Mouse (Mus musculus) monocyte, adult 2 months (primary cell): ENCODE results near the gene Insrr.

Source experiments
- DNase-seq, 2 experiments: peaks; one replicate each; pipeline ENCODE4 v3.0.0; 2022; ENCODE audit warnings: low spot score in 2 of 2, low read depth in 1 of 2

Insrr gene

GRCm38 (mm10) chr3:87796736-87797334 lies at the start of gene Insrr:
Gene Insrr, plus strand, starts transcription at chr3:87796951.
- no peak for DNase-seq

- no peak for DNase-seq
These were observed 48.3 kb upstream of the Insrr start, which contains the start of gene Lrrc71 for GRCm38 (mm10) chr3:87748431-87748830. Gene Lrrc71, minus strand, starts transcription at chr3:87748625.

GRCm38 (mm10) chr3:87749036-87749435 lies 47.7 kb upstream of the Insrr start:
- DNase-seq: no peak

GRCm38 (mm10) chr3:87749977-87750376 lies 46.8 kb upstream of the Insrr start:
- DNase-seq: no peak

GRCm38 (mm10) chr3:87752567-87752966 lies 44.2 kb upstream of the Insrr start:
- DNase-seq: no peak

- no peak for DNase-seq
These were observed 42.9 kb upstream of the Insrr start for GRCm38 (mm10) chr3:87753829-87754228.

GRCm38 (mm10) chr3:87755964-87756363 lies 40.8 kb upstream of the Insrr start:
- DNase-seq: peak; percentile 13 to 47

- no peak for DNase-seq
These were observed 40.3 kb upstream of the Insrr start for GRCm38 (mm10) chr3:87756488-87756887.

GRCm38 (mm10) chr3:87758641-87759040 lies 38.1 kb upstream of the Insrr start:
- DNase-seq: no peak

GRCm38 (mm10) chr3:87761408-87762375 lies 35.1 kb upstream of the Insrr start:
- DNase-seq: no peak

- no peak for DNase-seq
These were observed 33.5 kb upstream of the Insrr start for GRCm38 (mm10) chr3:87763202-87763601.

- DNase-seq: no peak
These were observed 33.0 kb upstream of the Insrr start for GRCm38 (mm10) chr3:87763683-87764289.

GRCm38 (mm10) chr3:87764506-87764905 lies 32.2 kb upstream of the Insrr start:
- no peak for DNase-seq

- DNase-seq: no peak
These were observed 31.7 kb upstream of the Insrr start for GRCm38 (mm10) chr3:87765091-87765490.

- no peak for DNase-seq
These were observed 31.0 kb upstream of the Insrr start for GRCm38 (mm10) chr3:87765631-87766283.

- no peak for DNase-seq
These were observed 30.5 kb upstream of the Insrr start for GRCm38 (mm10) chr3:87766284-87766667.

GRCm38 (mm10) chr3:87767764-87768163 lies 29.0 kb upstream of the Insrr start:
- no peak for DNase-seq

- DNase-seq: no peak
These were observed 28.3 kb upstream of the Insrr start for GRCm38 (mm10) chr3:87768431-87768830.

- DNase-seq: peak; percentile 5 to 45
These were observed 27.9 kb upstream of the Insrr start for GRCm38 (mm10) chr3:87768844-87769243.

GRCm38 (mm10) chr3:87769506-87769905 lies 27.2 kb upstream of the Insrr start:
- no peak for DNase-seq

GRCm38 (mm10) chr3:87770280-87770679 lies 26.5 kb upstream of the Insrr start:
- DNase-seq: peak in 1 of 2 experiments; percentile 9
